Mouse (Mus musculus) E14TG2a.4 (cell line): ENCODE results near the gene Tet3.

Source experiments
- H3K27me3 ChIP-seq: 2 replicates; pipeline ENCODE4 v1.6.1; 2014; ENCODE audit warnings: low read length, control low read depth; ENCODE audit not compliant: insufficient read depth
- H3K36me3 ChIP-seq: 2 replicates; pipeline ENCODE4 v1.6.1; 2014; ENCODE audit warnings: low read length, control low read depth; ENCODE audit not compliant: insufficient read depth
- H3K4me1 ChIP-seq: replicated peaks from 2 replicates; pipeline ENCODE4 v1.6.1; 2014; ENCODE audit warnings: low read depth, low read length, control low read depth
- H3K4me3 ChIP-seq: replicated peaks from 2 replicates; pipeline ENCODE4 v1.5.1; 2014; ENCODE audit warnings: mild to moderate bottlenecking, low read length
- H3K9me3 ChIP-seq: 2 replicates; pipeline ENCODE4 v1.6.1; 2014; ENCODE audit warnings: low read length, control low read depth
- CTCF ChIP-seq: conservative IDR thresholded peaks from 2 replicates; pipeline ENCODE4 v1.5.1; 2014; ENCODE audit warnings: low read length
- NANOG ChIP-seq: IDR thresholded peaks from 2 replicates; pipeline ENCODE4 v1.6.1; 2014; ENCODE audit warnings: borderline replicate concordance, low read length, mixed read lengths
- POU5F1 ChIP-seq: IDR thresholded peaks from 2 replicates; pipeline ENCODE4 v1.6.1; 2014; ENCODE audit warnings: low read length, borderline replicate concordance

The Tet3 gene

DNA sequence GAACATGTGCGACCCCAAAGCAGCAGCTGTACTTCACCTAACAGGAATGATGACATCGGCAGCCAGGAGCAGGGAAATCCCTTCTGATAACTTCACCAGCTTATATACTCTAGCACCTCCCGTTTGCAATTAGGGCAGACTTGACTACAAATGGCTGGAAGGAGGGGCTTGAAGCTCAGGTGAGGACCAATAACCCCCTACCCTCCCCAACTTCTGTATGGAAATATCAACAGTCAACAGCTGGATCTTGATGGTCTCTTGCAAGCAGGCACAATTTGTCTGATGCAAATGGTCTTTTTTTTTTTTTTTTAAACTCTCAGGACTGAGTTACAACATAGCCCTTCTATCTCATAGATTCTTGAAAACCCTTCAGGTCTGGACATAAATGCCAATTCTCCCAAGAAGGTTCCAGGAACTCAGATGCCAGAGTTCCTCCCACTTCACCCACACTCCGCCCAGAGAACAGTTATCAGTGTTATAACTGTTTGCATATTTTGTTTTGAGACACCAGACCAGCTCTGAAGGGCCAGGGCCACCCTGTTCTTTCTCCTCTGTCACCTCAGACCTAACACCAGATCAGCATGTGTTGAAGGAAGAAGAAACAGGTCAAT lies at the start of gene Tet3:
Gene Tet3 (minus strand): TSS at position 51 of the 611 bp plus-strand sequence.
- H3K36me3 ChIP-seq = no peaks in the 10 kb centered on the region
- H3K9me3 ChIP-seq = no peaks in the 10 kb centered on the region
- peaks cover 22% of the 10 kb centered on the region for H3K4me1 ChIP-seq
- TF ChIP-seq NANOG = no peak
- TF ChIP-seq CTCF = no peak
- no peak for TF ChIP-seq POU5F1
- H3K27me3 ChIP-seq = peaks cover 81% of the 10 kb centered on the region
- no peak within 1 kb of the TSS for H3K4me3 ChIP-seq

GRCm38 (mm10) chr6:83507168-83507546 lies 48.3 kb upstream of the Tet3 start:
- H3K27me3 ChIP-seq = no peaks in the 10 kb centered on the region
- TF ChIP-seq NANOG (no peak), CTCF (no peak), POU5F1 (no peak)

DNA sequence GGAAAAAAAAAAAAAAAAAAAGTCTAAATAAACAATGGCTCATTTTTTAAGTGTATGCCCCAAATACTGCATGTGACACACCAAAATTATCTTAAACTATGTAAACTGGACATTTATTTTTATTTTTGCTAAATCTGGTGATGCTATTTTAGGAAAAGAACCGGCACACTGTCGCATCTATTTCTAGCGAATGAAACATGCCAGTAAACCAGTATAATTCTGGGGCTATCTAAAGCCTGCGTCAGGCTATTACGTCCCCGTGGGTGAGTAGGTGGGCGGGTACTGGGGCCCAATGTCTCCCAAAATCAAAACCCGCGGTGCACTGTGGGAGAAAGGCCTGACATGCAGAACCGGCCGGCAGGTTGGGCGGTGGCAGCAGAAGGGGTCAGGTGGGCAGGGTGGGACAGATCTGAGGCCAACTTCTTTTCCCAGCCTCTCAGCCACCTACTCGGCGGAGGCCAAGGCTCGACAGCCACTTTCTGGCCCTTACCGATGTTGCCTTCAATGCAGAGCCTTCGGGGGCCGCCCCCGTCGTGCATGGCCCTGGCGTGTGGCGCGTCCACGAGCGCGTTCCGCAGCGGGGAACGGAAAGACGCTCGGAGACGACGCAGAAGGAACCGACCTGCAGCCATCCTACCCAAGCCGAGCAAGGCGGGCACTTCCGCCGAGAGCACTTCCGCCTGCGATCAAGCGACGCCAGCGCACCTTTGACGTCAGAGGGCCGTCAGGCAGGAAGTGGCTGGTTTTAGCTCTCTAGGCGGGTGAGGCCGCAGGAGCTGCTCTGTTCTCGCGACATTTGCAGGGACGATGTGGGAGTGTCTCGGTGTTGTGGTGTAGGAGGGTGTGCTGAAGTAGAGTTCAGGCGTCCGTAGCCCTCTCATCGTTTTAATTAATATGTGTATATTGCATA lies 47.6 kb upstream of the Tet3 start, which contains the start of gene Dguok:
Gene Dguok (minus strand): TSS at position 712 of the 910 bp plus-strand sequence.
- TF ChIP-seq POU5F1 (no peak), NANOG (no peak), CTCF (no peak)
- H3K27me3 ChIP-seq = no peaks in the 10 kb centered on the region
- peaks cover 3% of the 10 kb centered on the region; the same call in 1 of the 2 replicates for H3K9me3 ChIP-seq
- peaks cover 13% of the 10 kb centered on the region for H3K36me3 ChIP-seq
- peaks cover 20% of the 10 kb centered on the region for H3K4me1 ChIP-seq
- peak within 1 kb of the TSS; percentile 88 for H3K4me3 ChIP-seq

More at GRCm38 (mm10) chr6:83507168-83507546, 48.3 kb upstream of the Tet3 start:
- Histone ChIP-seq H3K36me3 (peaks cover 13% of the 10 kb centered on the region), H3K4me3 (peak overlapping the region; percentile 88), H3K9me3 (peaks cover 3% of the 10 kb centered on the region; the same call in 1 of the 2 replicates), H3K4me1 (peaks cover 16% of the 10 kb centered on the region)

DNA sequence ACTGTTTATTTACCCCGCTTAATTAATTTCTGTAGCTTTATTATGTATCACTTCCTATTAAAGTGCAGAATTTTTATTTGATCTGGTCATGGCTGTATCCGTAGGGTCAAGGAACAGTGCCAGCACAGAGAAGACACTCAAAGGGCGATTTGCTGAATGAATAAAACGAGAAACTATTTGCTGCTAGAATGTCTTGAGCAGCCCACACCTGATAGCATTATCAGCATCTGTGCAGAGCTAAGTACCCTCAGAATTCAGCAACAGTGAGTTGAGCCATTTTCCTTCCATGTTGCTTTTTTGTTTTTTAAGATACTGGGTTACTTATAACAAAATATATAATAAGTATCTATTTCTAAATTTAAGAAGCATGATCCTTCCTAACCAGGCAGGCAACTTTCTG lies 46.7 kb upstream of the Tet3 start:
- Histone ChIP-seq H3K36me3 (peaks cover 13% of the 10 kb centered on the region), H3K27me3 (no peaks in the 10 kb centered on the region), H3K9me3 (peaks cover 3% of the 10 kb centered on the region; the same call in 1 of the 2 replicates), H3K4me1 (peaks cover 20% of the 10 kb centered on the region), H3K4me3 (peak overlapping the region; percentile 88)
- no peak for TF ChIP-seq POU5F1
- TF ChIP-seq NANOG = no peak
- no peak for TF ChIP-seq CTCF

DNA sequence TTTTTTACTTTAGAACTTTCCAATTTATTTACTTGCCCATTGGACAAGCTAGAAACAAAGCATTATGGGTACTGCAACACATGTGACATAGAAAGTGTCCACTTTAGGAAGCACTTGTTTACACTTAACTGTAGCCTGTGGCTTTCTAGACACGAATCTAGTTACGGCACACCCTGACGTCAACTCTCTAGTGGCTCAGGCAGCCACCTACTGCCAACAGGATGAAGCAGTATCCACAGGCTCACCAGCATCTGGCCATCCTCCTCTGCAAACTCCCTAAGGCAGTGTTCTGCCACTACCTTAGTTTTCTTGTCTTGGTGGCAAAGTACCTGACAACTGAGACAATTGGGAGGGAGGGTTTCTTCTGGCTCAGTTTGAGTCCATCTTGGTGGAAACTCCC lies 44.5 kb upstream of the Tet3 start:
- peaks cover 5% of the 10 kb centered on the region; the same call in 1 of the 2 replicates for H3K9me3 ChIP-seq

DNA sequence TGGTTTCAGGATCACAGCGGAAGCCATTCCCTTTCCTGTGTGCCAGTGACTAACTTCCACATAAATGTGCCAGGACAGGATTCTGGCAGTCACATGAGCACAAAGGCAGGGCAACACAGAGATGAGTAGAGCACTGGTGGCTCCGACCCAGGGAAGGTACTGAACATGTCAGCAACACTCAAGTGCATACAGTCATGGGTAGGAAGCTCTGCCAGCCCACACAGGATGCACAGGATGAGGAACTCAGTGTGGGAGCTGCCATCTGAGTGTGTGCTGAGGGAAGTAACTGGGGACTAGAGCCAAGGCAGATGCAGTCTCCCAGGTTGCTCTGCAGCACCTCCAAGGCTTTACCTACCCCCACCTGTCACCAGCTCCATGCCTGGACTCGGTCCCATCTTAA lies 43.8 kb upstream of the Tet3 start:
- H3K36me3 ChIP-seq = peaks cover 16% of the 10 kb centered on the region
- peaks cover 25% of the 10 kb centered on the region for H3K4me1 ChIP-seq
- no peaks in the 10 kb centered on the region for H3K27me3 ChIP-seq
- peaks cover 5% of the 10 kb centered on the region; the same call in 1 of the 2 replicates for H3K9me3 ChIP-seq
- H3K4me3 ChIP-seq = no peak overlapping the region
- TF ChIP-seq CTCF (no peak), POU5F1 (no peak), NANOG (no peak)

More for the DNA sequence above, 44.5 kb upstream of the Tet3 start:
- TF ChIP-seq CTCF = no peak
- TF ChIP-seq NANOG = no peak
- no peak for TF ChIP-seq POU5F1
- Histone ChIP-seq H3K36me3 (peaks cover 13% of the 10 kb centered on the region), H3K4me1 (peaks cover 20% of the 10 kb centered on the region), H3K4me3 (no peak overlapping the region), H3K27me3 (no peaks in the 10 kb centered on the region)

DNA sequence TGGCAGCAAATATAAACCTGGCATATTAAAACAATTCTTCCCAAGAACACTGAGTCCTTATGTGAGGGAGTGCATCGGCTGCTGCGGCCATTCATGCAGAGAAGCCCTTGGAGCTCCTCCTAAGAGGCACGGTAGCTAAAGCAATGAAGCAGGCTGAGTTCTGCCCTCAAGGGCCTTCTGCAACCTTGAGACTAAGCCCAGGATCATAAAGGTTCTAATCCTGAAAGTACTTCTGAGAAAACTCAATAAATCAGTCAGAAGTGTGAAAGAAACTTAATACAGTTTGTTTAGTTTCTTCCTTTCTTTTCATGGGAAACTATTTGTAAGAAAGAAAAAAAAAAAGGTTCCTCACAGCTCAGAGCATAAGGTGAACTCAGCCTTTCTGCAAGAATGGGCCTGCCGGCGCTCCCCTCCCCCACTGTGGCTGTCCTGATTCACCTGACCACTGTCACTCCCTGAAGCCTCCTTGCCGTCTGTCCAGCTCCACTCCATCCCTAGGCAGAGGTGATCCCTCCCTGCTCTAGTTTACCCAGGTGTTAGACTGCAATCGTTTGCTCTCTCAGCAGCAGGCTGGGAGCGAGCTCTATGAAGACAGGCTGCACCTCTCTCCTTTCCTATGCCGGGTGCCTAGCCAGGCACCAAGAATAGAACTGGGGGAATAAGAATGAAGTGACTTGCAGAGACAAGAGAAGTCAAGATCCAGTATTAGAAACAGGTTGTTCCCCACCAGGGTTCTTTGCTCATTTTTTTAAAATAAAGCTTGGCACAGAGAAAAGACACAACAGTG lies 42.8 kb upstream of the Tet3 start:
- Histone ChIP-seq H3K4me3 (no peak overlapping the region), H3K27me3 (no peaks in the 10 kb centered on the region), H3K9me3 (peaks cover 5% of the 10 kb centered on the region; the same call in 1 of the 2 replicates), H3K4me1 (peaks cover 26% of the 10 kb centered on the region), H3K36me3 (peaks cover 16% of the 10 kb centered on the region)
- TF ChIP-seq NANOG (no peak), POU5F1 (no peak), CTCF (no peak)
